Mouse (Mus musculus) lung, embryonic 14.5 days (tissue): ENCODE measurements around the gene Ranbp10. TPM values are rescaled to one million over a fixed set of nuclear protein-coding genes. Genes with fewer than 3 reads are reported as not detected.
A peak's percentile ranks its signal among the peaks of the same experiment; 100 is the strongest.

Experiments
- ATAC-seq: fragments of 200-750 bp; cut with Nextera tagmentation; 2 replicates; pipeline ENCODE4 v1.8.0; 2017; ENCODE audit warnings: mild to moderate bottlenecking, moderate TSS enrichment, moderate library complexity; ENCODE audit not compliant: insufficient read depth
- DNase-seq: peaks from one replicate; pipeline ENCODE4 v3.0.0-alpha.2; 2015
- H3K27ac ChIP-seq: fragments of 300-500 bp; sonication (generic); 2 replicates; pipeline ENCODE4 v1.5.1; 2014; ENCODE audit warnings: low read depth, mild to moderate bottlenecking, moderate library complexity
- H3K27me3 ChIP-seq: fragments of 300-500 bp; sonication (generic); 2 replicates; pipeline ENCODE4 v1.6.1; 2014; ENCODE audit warnings: low read length, control low read depth; ENCODE audit not compliant: insufficient read depth
- H3K36me3 ChIP-seq: fragments of 300-500 bp; sonication (generic); 2 replicates; pipeline ENCODE4 v1.6.1; 2014; ENCODE audit warnings: control low read depth; ENCODE audit not compliant: insufficient read depth
- H3K4me1 ChIP-seq: fragments of 300-500 bp; sonication (generic); 2 replicates; pipeline ENCODE4 v1.6.1; 2014; ENCODE audit warnings: antibody characterized with exemption, control low read depth; ENCODE audit not compliant: insufficient read depth
- H3K4me2 ChIP-seq: fragments of 300-500 bp; sonication (generic); 2 replicates; pipeline ENCODE4 v1.6.1; 2014; ENCODE audit warnings: mild to moderate bottlenecking
- H3K4me3 ChIP-seq: fragments of 300-500 bp; sonication (generic); 2 replicates; pipeline ENCODE4 v1.5.1; 2014; ENCODE audit warnings: low read depth, low read length
- H3K9ac ChIP-seq: fragments of 300-500 bp; sonication (generic); 2 replicates; pipeline ENCODE4 v1.6.1; 2014
- H3K9me3 ChIP-seq: fragments of 300-500 bp; sonication (generic); 2 replicates; pipeline ENCODE4 v1.6.1; 2016; ENCODE audit warnings: low read depth, low read length, control low read depth
- CTCF ChIP-seq: IDR thresholded peaks from 2 replicates; pipeline ENCODE4 v1.5.1; 2016; ENCODE audit warnings: antibody characterized with exemption, low read depth
- WGBS: fragments of 180-500 bp; shearing (Covaris S2); extraction: QIAGEN DNeasy Blood & Tissue Kit; methylation state at CpG from one replicate; pipeline ENCODE4 v1.1.7; 2014; 5-methylcytosine and 5-hydroxymethylcytosine counted together
- polyA plus RNA-seq: library from polyadenylated mRNA; unstranded; fragments of >200 nt; fragmentation: Nextera tagmentation; extraction: Ambion mirVana; gene quantifications from 2 replicates; pipeline ENCODE4 v1.2.1, GENCODE M21; 2014

The Ranbp10 gene
- polyA plus RNA-seq, 1 experiment from 2014 or later, result 13.8 TPM

GRCm38 (mm10) chr8:105852146-105852729 lies 25.1 kb upstream of the Ranbp10 start:
- H3K9me3 ChIP-seq, result no peaks in the 10 kb centered on the region
- no peak overlapping the region for H3K4me2 ChIP-seq
- no peak overlapping the region for H3K9ac ChIP-seq
- 77% methylated on average over 12 of the region's 12 CpGs for WGBS
- ATAC-seq (no peak), DNase-seq (no peak)
- no peak overlapping the region for H3K27ac ChIP-seq
- no peak for TF ChIP-seq CTCF
- H3K36me3 ChIP-seq, result peaks cover 24% of the 10 kb centered on the region
- peak overlapping the region; percentile 77; the same call in 1 of the 2 replicates for H3K4me3 ChIP-seq
- peaks cover 12% of the 10 kb centered on the region for H3K4me1 ChIP-seq
- H3K27me3 ChIP-seq, result no peaks in the 10 kb centered on the region

DNA sequence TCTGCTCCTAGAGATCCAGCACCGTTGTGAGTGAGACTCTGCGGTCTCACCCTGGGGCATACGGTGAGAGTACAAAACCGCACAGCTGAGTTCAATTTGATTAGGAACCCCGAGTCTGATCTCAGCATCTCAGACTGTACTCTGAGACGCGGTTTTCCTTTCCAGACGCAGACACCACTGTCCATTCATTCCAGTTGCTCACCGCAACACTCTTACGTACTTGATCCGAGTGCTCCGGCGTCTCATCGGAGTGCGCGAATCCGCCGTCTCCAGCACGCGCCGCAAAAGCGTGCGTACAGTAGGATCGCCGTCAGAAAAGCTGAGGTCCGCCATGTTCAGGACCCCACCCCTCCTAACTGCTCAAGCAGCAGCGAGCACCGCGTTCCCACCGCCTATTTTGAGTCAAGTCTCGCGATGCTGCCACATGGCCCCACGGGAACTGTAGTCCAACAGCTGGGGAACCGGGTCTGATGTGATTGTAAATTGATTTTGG lies 24.5 kb upstream of the Ranbp10 start:
- WGBS, result under 1% methylated on average over 34 of the region's 34 CpGs
- DNase-seq, result peak; percentile 98

GRCm38 (mm10) chr8:105850611-105851010 lies 23.5 kb upstream of the Ranbp10 start:
- Histone ChIP-seq H3K27ac (no peak overlapping the region), H3K36me3 (peaks cover 40% of the 10 kb centered on the region), H3K4me1 (no peaks in the 10 kb centered on the region), H3K9me3 (no peaks in the 10 kb centered on the region), H3K4me2 (peak overlapping the region; percentile 55), H3K9ac (no peak overlapping the region; the same call in 1 of the 2 replicates), H3K4me3 (peak overlapping the region; percentile 5; the same call in 1 of the 2 replicates), H3K27me3 (no peaks in the 10 kb centered on the region)
- no peak for ATAC-seq
- no peak for DNase-seq
- WGBS, result 75% methylated on average over 7 of the region's 7 CpGs
- no peak for TF ChIP-seq CTCF

More for the DNA sequence above, 24.5 kb upstream of the Ranbp10 start:
- Histone ChIP-seq H3K4me1 (peaks cover 8% of the 10 kb centered on the region), H3K9me3 (no peaks in the 10 kb centered on the region), H3K36me3 (peaks cover 29% of the 10 kb centered on the region), H3K27ac (peak overlapping the region; percentile 71), H3K9ac (peak overlapping the region; percentile 73), H3K27me3 (no peaks in the 10 kb centered on the region), H3K4me2 (peak overlapping the region; percentile 69), H3K4me3 (peak overlapping the region; percentile 77)
- peak; percentile 76 for ATAC-seq
- no peak for TF ChIP-seq CTCF

DNA sequence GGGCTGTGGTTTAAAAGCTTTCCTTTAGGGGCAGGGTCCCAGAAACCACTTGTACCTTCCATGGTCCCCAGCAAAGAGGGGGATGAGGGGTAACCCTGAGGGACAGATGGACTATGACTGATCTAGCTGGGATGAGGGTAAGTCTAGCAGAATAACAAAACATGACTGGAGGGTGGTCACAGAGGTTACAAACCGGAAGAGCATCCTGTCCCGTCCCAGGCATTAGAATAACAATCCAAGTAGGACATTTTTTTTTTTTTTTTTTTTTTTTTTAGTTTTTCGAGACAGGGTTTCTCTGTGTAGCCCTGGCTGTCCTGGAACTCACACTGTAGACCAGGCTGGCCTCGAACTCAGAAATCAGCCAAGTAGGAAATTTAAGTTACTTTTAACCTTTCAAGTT lies 22.9 kb upstream of the Ranbp10 start:
- 77% methylated on average over 4 of the region's 4 CpGs for WGBS
- Histone ChIP-seq H3K4me2 (peak overlapping the region; percentile 55; the same call in 1 of the 2 replicates), H3K9me3 (no peaks in the 10 kb centered on the region), H3K36me3 (peaks cover 46% of the 10 kb centered on the region), H3K27me3 (no peaks in the 10 kb centered on the region), H3K4me1 (no peaks in the 10 kb centered on the region), H3K9ac (no peak overlapping the region), H3K4me3 (no peak overlapping the region), H3K27ac (no peak overlapping the region)
- DNase-seq (no peak), ATAC-seq (no peak)
- TF ChIP-seq CTCF, result no peak

GRCm38 (mm10) chr8:105846678-105847077 lies 19.5 kb upstream of the Ranbp10 start:
- H3K27me3 ChIP-seq, result no peaks in the 10 kb centered on the region
- no peaks in the 10 kb centered on the region for H3K4me1 ChIP-seq
- TF ChIP-seq CTCF, result no peak
- peaks cover 62% of the 10 kb centered on the region for H3K36me3 ChIP-seq
- H3K9me3 ChIP-seq, result no peaks in the 10 kb centered on the region
- 81% methylated on average over 11 of the region's 11 CpGs for WGBS
- no peak overlapping the region for H3K4me2 ChIP-seq
- DNase-seq (no peak), ATAC-seq (no peak)
- H3K27ac ChIP-seq, result no peak overlapping the region
- no peak overlapping the region for H3K9ac ChIP-seq
- no peak overlapping the region for H3K4me3 ChIP-seq

DNA sequence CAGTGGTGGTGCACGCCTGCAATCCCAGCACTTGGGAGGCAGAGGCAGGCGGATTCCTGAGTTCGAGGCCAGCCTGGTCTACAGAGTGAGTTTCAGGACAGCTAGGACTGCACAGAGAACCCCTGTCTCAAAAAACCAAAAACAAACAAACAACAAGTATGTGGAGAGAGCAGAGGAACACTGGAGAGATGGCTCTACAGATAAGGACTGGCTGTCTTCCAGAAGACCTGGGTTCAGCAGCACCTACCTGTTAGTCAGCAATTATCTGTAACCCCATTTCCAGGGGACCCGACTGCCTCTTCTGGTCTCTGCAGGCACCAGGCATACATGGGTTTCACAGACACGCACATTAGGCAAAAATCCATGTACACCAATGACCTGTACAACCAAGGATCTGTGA lies 12.1 kb upstream of the Ranbp10 start:
- no peak for TF ChIP-seq CTCF
- 90% methylated on average over 5 of the region's 5 CpGs for WGBS

GRCm38 (mm10) chr8:105836991-105837390 lies 9.8 kb upstream of the Ranbp10 start:
- 76% methylated on average over 6 of the region's 6 CpGs for WGBS
- no peaks in the 10 kb centered on the region for H3K27me3 ChIP-seq
- no peak overlapping the region for H3K27ac ChIP-seq
- no peak overlapping the region for H3K4me3 ChIP-seq
- no peaks in the 10 kb centered on the region for H3K9me3 ChIP-seq
- no peak for ATAC-seq
- no peaks in the 10 kb centered on the region for H3K4me1 ChIP-seq
- DNase-seq, result no peak
- no peaks in the 10 kb centered on the region for H3K36me3 ChIP-seq
- H3K9ac ChIP-seq, result no peak overlapping the region
- no peak overlapping the region for H3K4me2 ChIP-seq
- no peak for TF ChIP-seq CTCF

More for the DNA sequence above, 12.1 kb upstream of the Ranbp10 start:
- Histone ChIP-seq H3K36me3 (peaks cover 8% of the 10 kb centered on the region), H3K9ac (no peak overlapping the region), H3K4me1 (no peaks in the 10 kb centered on the region), H3K9me3 (no peaks in the 10 kb centered on the region), H3K4me3 (no peak overlapping the region), H3K4me2 (no peak overlapping the region), H3K27me3 (no peaks in the 10 kb centered on the region), H3K27ac (no peak overlapping the region)
- DNase-seq (no peak), ATAC-seq (no peak)
